Mouse (Mus musculus) small intestine, adult 2 months (tissue): ENCODE results near the gene Bcor. TPM values are rescaled to one million over a fixed set of nuclear protein-coding genes. Genes with fewer than 3 reads are reported as not detected.
A peak's percentile ranks its signal among the peaks of the same experiment; 100 is the strongest.

Source experiments
- H3K27ac ChIP-seq: fragments of 200-500 bp; 2 replicates; pipeline ENCODE4 v1.5.1; 2012; ENCODE audit warnings: low read depth, low read length, control low read depth, inconsistent platforms; ENCODE audit not compliant: insufficient read depth
- H3K27me3 ChIP-seq: fragments of 200-500 bp; 2 replicates; pipeline ENCODE4 v1.6.1; 2012; ENCODE audit warnings: mild to moderate bottlenecking, moderate library complexity, low read length, inconsistent platforms; ENCODE audit not compliant: control insufficient read depth, insufficient read depth
- H3K36me3 ChIP-seq: fragments of 200-500 bp; 2 replicates; pipeline ENCODE4 v1.6.1; 2012; ENCODE audit warnings: mild to moderate bottlenecking, low read length, control low read depth, inconsistent platforms; ENCODE audit not compliant: control insufficient read depth, insufficient read depth
- H3K4me1 ChIP-seq: fragments of 200-500 bp; 2 replicates; pipeline ENCODE4 v1.6.1; 2012; ENCODE audit warnings: low read length, inconsistent platforms, mixed read lengths; ENCODE audit not compliant: control insufficient read depth, insufficient read depth, insufficient read length
- H3K4me3 ChIP-seq: fragments of 200-500 bp; 2 replicates; pipeline ENCODE4 v1.5.1; 2012; ENCODE audit warnings: low read depth, mild to moderate bottlenecking, control low read depth, inconsistent platforms, low read length, moderate library complexity
- CTCF ChIP-seq: fragments of 200-500 bp; IDR thresholded peaks from 2 replicates; pipeline ENCODE4 v1.5.1; 2012; ENCODE audit warnings: low read depth, mild to moderate bottlenecking, control low read depth, inconsistent platforms, low read length, moderate library complexity, mixed read lengths; ENCODE audit not compliant: insufficient replicate concordance, insufficient read length; ENCODE audit errors: extremely low read depth
- POLR2A ChIP-seq: fragments of 200-500 bp; IDR thresholded peaks from 2 replicates; pipeline ENCODE4 v1.6.1; 2012; ENCODE audit warnings: low read depth, mild to moderate bottlenecking, control low read depth, inconsistent platforms, low read length, moderate library complexity
- WGBS: fragments of 180-500 bp; shearing (Covaris S2); methylation state at CpG from one replicate; pipeline ENCODE4 v1.1.7; 2018; 5-methylcytosine and 5-hydroxymethylcytosine counted together
- polyA plus RNA-seq: library from polyadenylated mRNA; depleted of rRNA; stranded (reverse); fragments of >200 nt; gene quantifications from 2 replicates; pipeline ENCODE4 v1.2.3, GENCODE M21; 2012

Bcor gene
- polyA plus RNA-seq, 1 experiment, result 5.5 TPM

GRCm38 (mm10) chrX:12122594-12123331 lies 37.4 kb downstream of the Bcor start:
- peaks cover 7% of the 10 kb centered on the region for H3K4me1 ChIP-seq
- H3K27me3 ChIP-seq, result 0 out of 2 replicates have a peak, but pooled peaks cover 4% of the 10 kb centered on the region
- TF ChIP-seq POLR2A (no peak), CTCF (no peak)
- H3K36me3 ChIP-seq, result no peaks in the 10 kb centered on the region
- peak overlapping the region; percentile 16; the same call in 1 of the 2 replicates for H3K27ac ChIP-seq
- 9% methylated on average over 21 of the region's 21 CpGs for WGBS
- peak overlapping the region; percentile 22 for H3K4me3 ChIP-seq

- Histone ChIP-seq H3K27ac (no peak overlapping the region), H3K27me3 (no peaks in the 10 kb centered on the region), H3K36me3 (no peaks in the 10 kb centered on the region), H3K4me1 (peaks cover 7% of the 10 kb centered on the region), H3K4me3 (no peak overlapping the region)
- 61% methylated on average over 1 of the region's 1 CpGs for WGBS
- no peak for TF ChIP-seq CTCF
- TF ChIP-seq POLR2A, result no peak
These were observed 40.7 kb downstream of the Bcor start for GRCm38 (mm10) chrX:12119476-12119875.

GRCm38 (mm10) chrX:12116128-12116527 lies 44.0 kb downstream of the Bcor start:
- Histone ChIP-seq H3K36me3 (no peaks in the 10 kb centered on the region), H3K4me1 (no peaks in the 10 kb centered on the region), H3K27ac (no peak overlapping the region), H3K4me3 (no peak overlapping the region), H3K27me3 (no peaks in the 10 kb centered on the region)
- no peak for TF ChIP-seq POLR2A
- 51% methylated on average over 7 of the region's 7 CpGs for WGBS

- TF ChIP-seq POLR2A, result no peak
- no peak for TF ChIP-seq CTCF
- no peak overlapping the region for H3K27ac ChIP-seq
- 76% methylated on average over 4 of the region's 4 CpGs for WGBS
- H3K4me1 ChIP-seq, result no peaks in the 10 kb centered on the region
- no peak overlapping the region for H3K4me3 ChIP-seq
- no peaks in the 10 kb centered on the region for H3K36me3 ChIP-seq
- H3K27me3 ChIP-seq, result no peaks in the 10 kb centered on the region
These were observed 48.0 kb downstream of the Bcor start for GRCm38 (mm10) chrX:12112166-12112565.

GRCm38 (mm10) chrX:12110518-12110917 lies 49.6 kb downstream of the Bcor start:
- WGBS, result 80% methylated on average over 6 of the region's 6 CpGs
- TF ChIP-seq POLR2A (no peak), CTCF (no peak)
- Histone ChIP-seq H3K4me1 (no peaks in the 10 kb centered on the region), H3K27me3 (no peaks in the 10 kb centered on the region), H3K4me3 (no peak overlapping the region), H3K36me3 (no peaks in the 10 kb centered on the region), H3K27ac (no peak overlapping the region)

- H3K27me3 ChIP-seq, result no peaks in the 10 kb centered on the region
- H3K36me3 ChIP-seq, result no peaks in the 10 kb centered on the region
- no peaks in the 10 kb centered on the region for H3K4me1 ChIP-seq
- H3K27ac ChIP-seq, result no peak overlapping the region
- WGBS, result 89% methylated on average over 7 of the region's 7 CpGs
- H3K4me3 ChIP-seq, result no peak overlapping the region
- TF ChIP-seq CTCF (no peak), POLR2A (no peak)
These were observed 54.8 kb downstream of the Bcor start for GRCm38 (mm10) chrX:12105358-12105757.

- H3K36me3 ChIP-seq, result no peaks in the 10 kb centered on the region
- TF ChIP-seq POLR2A (no peak), CTCF (no peak)
- no peaks in the 10 kb centered on the region for H3K4me1 ChIP-seq
- WGBS, result 39% methylated on average over 12 of the region's 12 CpGs
- H3K4me3 ChIP-seq, result no peak overlapping the region
- H3K27me3 ChIP-seq, result no peaks in the 10 kb centered on the region
- H3K27ac ChIP-seq, result no peak overlapping the region
These were observed 63.2 kb downstream of the Bcor start for GRCm38 (mm10) chrX:12096783-12097526.
